ENCODE assay signal across 30 mouse cellular contexts in genomic region chr1:40037831-40038230, GRCm38 (mm10). TPM values are rescaled to one million over a fixed set of nuclear protein-coding genes. Genes with fewer than 3 reads are reported as not detected.
"Had no signal": no experiment of that assay in that cellular context is flagged by ENCODE, and none has a peak within 500 bp of the region (broad histone marks: within the 10 kb centered on the region; RNA-seq: fewer than 3 reads in every experiment).

No protein-coding gene starts in this region.

- H3K9me3 ChIP-seq: heart, embryonic 10.5 days; heart, embryonic 13.5 days; heart, embryonic 15.5 days; hindbrain, embryonic 13.5 days; hindbrain, embryonic 15.5 days; kidney, embryonic 15.5 days; limb, embryonic 13.5 days; limb, embryonic 15.5 days had no signal

- H3K4me2 ChIP-seq: heart, embryonic 13.5 days; heart, embryonic 15.5 days; hindbrain, embryonic 13.5 days; hindbrain, embryonic 15.5 days; kidney, embryonic 15.5 days; limb, embryonic 13.5 days; limb, embryonic 15.5 days had no signal

- H3K36me3 ChIP-seq: heart, embryonic 10.5 days; heart, embryonic 13.5 days; heart, embryonic 15.5 days; hindbrain, embryonic 13.5 days; hindbrain, embryonic 15.5 days; kidney, embryonic 15.5 days; limb, embryonic 13.5 days; limb, embryonic 15.5 days had no signal

- H3K9ac ChIP-seq: forebrain, postnatal 0 days; heart, embryonic 13.5 days; heart, embryonic 15.5 days; hindbrain, embryonic 13.5 days; hindbrain, embryonic 15.5 days; kidney, embryonic 15.5 days; limb, embryonic 13.5 days; limb, embryonic 15.5 days had no signal

- ATAC-seq: forebrain, postnatal 0 days; hindbrain, postnatal 0 days; intestine, embryonic 16.5 days had no signal

- H3K4me3 ChIP-seq: heart, embryonic 10.5 days; heart, embryonic 13.5 days; heart, embryonic 15.5 days; hindbrain, embryonic 13.5 days; hindbrain, embryonic 15.5 days; kidney, embryonic 15.5 days; limb, embryonic 13.5 days; limb, embryonic 15.5 days had no signal

- H3K4me1 ChIP-seq: hindbrain, embryonic 13.5 days; hindbrain, embryonic 15.5 days; kidney, embryonic 15.5 days; limb, embryonic 13.5 days had no signal

- H3K27ac ChIP-seq: heart, embryonic 10.5 days; heart, embryonic 13.5 days; heart, embryonic 15.5 days; hindbrain, embryonic 13.5 days; hindbrain, embryonic 15.5 days; hindbrain, postnatal 0 days; kidney, embryonic 15.5 days; kidney, postnatal 0 days; limb, embryonic 13.5 days; limb, embryonic 15.5 days had no signal

- DNase-seq: forebrain, postnatal 0 days; gastrocnemius, postnatal 25 days; heart, adult 18-20 months; heart, postnatal 14 days; heart, postnatal 36 days; kidney, adult 11 months; kidney, adult 2 months; kidney, adult 9 months; kidney, postnatal 14 days; kidney, postnatal 36 days; layer of hippocampus, adult 9-11 months; layer of hippocampus, postnatal 36 days; left cerebral cortex, postnatal 4 days had no signal

- H3K27me3 ChIP-seq: heart, embryonic 13.5 days; heart, embryonic 15.5 days; hindbrain, embryonic 13.5 days; hindbrain, embryonic 15.5 days; kidney, embryonic 15.5 days; limb, embryonic 13.5 days; limb, embryonic 15.5 days had no signal

RNA-seq across cellular contexts. Expression of gene Il1r2, which starts 36.0 kb away (rescaled TPM):
- total RNA-seq: forebrain, postnatal 0 days; gastrocnemius, postnatal 4 days; heart, adult 18-20 months; heart, adult 8-10 months; heart, postnatal 36 days; layer of hippocampus, adult 18-20 months; layer of hippocampus, postnatal 36 days; left cerebral cortex, postnatal 25 days; liver, adult 2 months had no signal
- polyA plus RNA-seq: hindbrain, embryonic 11.5 days had no signal
